Mouse (Mus musculus) heart, postnatal 4 days (tissue): ENCODE data around the gene Matn4. TPM values are rescaled to one million over a fixed set of nuclear protein-coding genes. Genes with fewer than 3 reads are reported as not detected.

ENCODE experiments used
- DNase-seq: peaks from one replicate; pipeline ENCODE4 v3.0.0; 2021
- total RNA-seq, 2 experiments: library from RNA; stranded (reverse); gene quantifications; 2 replicates each; pipeline ENCODE4 v1.2.3; 2021

The Matn4 gene
- total RNA-seq, result 1 to 10 TPM; 1.8 TPM

DNA sequence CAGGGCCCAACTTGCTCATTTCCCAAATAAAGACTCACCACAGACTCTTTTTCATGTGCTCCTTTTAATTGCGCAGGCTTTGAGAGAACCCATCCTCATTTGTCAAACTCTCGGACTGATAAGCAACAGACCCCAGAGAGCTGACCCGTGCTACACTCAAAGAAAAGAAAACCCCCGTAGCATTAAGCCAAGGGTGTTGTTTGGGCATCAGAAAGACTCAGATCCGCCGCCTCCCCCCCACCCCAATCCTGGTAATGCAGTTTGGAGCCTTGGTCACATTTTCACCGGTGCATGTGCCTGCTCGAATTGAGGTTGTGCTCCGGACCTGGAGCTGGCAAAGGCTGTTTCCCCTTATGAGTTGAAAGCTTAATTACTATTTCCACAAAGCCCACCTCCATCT is at the start of gene Matn4:
Gene Matn4, minus strand, starts transcription at position 101 of the 400 bp plus-strand sequence.
- no peak for DNase-seq

DNA sequence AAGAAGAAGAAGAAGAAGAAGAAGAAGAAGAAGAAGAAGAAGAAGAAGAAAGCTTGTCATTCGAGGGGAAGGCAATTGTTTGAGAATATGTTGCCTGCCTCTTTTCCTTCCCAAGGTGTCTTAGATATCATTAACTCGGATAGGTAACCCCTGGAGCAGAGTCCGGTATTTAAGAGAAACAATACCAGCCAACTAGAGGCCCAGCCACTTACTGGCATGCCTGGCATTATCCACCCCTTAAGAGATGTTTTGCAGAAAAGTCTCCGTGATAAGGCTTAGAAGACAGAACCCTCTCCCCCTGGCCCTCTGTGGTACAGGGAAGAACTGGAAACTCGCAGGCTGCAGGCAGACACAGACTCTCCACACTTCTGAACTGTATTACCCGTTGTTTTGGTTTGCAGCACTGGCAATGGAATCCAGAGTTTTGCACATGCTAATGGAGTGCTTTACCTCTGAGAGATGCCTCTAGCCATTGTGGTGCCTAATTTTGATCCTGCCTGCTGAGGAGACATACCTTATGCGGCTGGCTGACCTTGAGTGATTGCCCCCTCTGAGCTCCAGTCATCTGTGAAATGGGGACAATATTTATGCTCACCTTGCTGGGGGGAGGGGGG is 49.0 kb upstream of the Matn4 start:
- DNase-seq, result no peak

DNA sequence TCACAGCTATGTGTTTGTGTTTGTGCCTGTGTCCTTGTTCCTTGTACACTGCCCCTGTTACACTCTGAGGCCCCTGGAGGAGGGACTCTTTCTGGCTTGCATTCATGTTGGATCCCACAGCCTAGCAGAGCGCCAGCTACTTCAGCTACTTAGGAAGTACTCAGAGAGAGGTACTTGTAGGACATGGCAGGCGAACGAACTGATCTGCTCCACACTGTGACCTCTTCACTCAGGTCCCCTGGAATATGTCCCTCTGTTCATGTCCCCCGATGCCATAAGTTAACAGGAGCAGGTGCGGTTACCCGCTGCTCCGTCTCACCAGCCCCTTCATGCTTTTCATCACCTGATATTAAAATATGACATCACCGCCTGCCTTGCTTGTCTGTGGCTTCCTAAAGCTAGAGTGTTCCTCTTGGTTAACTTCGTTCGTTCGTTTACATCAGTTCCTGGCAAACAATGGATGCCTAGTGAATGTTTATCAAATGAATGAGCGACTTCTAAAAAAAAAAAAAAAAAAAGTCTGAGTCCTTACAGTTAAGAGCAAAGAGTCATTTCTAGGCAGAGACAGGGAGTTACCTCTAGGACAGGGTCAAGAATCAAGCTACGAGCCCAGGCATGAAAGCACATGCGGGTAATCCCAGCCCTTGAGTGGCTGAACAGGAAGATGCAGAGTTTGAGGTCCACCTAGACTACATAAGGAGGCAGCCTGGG is 48.2 kb upstream of the Matn4 start:
- peak; percentile 51 for DNase-seq

DNA sequence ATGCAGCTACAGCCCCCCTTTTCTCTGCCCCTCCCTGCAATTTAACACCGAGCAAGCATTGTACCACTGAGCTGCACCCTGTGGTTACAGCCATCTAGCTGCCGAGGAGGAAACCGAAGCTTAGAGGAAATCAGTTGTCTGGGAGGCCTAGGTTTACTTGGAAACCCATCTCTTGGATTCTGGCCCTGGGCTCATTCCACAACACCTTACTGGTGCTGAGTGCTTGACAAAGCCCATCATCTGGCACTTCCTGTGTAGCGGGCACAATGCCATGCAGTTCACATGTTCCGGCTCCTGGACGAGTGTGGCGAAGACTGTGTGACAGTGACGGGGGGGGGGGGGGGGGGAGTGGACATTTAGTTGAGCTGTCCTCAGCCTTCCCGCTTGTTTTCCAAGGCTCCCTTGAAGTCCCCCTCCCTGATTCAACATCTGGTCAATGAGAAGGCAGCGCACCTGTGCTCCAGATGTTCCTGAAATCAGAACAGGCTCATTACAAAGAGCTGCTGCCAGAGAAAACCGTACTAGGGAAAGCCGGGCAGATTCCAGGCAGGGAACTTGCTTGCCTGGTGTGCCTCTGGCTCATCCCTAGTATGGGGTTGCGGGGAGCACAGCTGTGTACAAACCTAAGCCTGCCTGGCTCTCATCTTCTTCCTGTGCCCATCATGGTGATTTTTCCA is 47.2 kb upstream of the Matn4 start:
- DNase-seq, result peak; percentile 82

DNA sequence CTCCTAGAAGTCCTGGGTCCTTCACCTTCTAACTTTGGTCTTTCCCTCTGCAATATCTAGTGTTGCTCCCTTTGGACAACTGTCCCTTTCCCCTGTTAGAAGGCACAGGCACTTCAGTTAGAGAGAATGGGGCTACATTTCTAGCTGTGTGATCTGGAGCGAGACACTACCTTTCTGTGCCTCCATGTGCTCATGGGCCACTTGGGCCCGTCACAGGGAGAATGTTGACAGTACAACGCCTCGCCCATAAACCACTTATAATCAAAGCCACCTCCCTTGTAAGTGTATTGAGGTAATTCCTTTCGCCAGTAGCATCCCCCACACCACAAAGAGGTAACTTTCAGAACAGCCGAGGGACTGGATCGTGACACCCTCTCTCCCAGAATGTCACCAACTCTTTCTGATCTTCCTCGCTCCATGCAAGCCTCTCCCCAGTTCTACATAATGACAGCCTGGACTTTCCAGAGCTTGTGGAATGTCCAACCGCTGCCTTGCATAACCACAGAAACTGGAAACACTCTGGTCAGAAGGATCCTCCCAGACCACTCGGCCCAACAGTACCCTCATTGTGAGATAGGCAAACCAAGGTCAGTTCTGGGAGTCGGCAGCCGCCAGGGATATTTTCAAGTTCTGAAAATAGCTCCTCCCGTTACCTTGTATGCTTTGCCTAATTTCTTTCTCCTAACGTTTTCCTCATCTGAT is 44.5 kb upstream of the Matn4 start:
- DNase-seq, result no peak

DNA sequence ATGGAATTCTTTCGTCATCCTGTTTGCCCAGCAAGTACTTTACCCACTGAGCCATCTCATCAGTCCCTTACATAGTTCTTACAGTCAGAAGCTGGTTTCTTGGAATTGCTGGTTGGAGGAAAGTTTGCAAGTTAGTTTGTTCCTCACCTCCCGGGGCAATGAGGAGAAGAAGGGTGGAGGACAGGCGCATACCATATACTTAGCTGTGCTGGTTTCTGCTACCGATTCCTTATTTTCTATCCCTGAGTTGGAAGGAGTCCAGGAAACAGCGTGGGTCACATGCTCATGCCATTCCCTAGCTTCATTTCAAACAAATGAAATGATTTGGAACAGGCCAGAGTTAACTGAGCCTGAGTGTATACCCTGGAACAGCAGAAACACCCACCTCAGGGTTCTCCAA is 44.0 kb upstream of the Matn4 start:
- DNase-seq, result no peak

DNA sequence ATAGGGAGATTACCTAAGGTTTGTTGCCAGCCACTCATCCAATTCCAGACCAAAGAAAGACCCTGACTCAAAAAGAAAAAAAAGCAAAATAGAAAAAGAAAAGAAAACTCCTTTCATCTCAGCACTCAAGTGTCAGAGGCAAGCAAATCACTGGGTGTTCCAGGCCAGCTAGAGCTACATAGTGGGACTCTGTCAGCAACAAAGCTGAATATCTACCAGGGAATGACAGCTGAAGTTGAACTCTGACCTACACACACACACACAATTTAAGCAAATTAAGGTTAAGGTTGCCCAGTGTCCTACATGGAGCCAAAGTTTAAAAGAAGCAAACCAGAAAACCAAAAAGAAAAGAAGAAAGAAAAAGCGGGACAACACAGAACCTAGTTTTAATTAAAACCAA is 43.2 kb upstream of the Matn4 start:
- no peak for DNase-seq

DNA sequence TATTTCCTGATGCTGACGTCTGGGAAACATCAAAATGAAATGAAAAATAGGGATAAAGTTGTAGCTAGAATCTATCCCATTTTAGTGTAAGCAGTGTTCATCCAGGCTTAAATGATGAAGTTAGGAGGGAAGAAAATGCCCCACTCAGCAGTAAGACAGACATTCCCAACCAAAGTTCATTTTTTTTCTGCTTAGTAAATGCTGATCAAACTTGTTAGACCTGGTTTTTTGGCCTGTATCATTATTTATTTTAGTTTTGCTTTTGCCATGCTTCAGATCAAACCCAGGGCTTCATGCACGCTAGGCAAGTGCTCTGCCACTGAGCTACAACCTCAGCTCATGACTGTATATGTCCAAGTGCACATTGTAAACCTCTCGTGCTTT is 41.1 kb upstream of the Matn4 start:
- DNase-seq, result no peak

DNA sequence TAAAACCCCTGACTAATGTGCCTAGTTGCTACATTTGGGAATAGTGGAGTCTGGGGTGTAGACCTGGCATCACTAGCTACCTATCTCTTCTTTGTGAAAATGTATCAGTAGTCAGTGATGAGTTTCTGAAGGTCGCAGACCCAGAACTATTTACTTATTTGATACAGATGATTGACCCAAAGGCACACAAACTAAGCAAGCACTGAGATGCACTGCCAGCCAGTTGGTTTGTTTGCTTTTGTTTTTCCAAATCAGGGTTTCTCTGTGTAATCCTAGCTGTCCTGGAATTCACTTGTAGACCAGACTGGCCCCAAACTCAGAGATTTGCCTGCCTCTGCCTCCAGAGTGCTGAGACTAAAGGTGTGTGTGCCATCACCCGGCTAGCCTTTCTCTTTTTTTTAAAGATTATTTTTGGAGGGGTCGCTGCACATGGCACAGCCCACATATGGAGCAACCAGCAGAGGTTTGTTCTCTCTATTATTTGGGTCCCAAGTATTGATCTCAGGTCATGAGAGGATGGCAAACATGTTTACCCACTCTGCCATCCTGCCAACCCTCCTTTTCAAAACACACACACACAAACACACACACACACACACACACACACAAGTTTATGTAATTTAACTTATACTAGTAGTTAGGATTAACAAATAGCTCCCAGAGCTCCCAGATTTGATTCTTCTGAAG is 40.6 kb upstream of the Matn4 start:
- DNase-seq, result no peak

DNA sequence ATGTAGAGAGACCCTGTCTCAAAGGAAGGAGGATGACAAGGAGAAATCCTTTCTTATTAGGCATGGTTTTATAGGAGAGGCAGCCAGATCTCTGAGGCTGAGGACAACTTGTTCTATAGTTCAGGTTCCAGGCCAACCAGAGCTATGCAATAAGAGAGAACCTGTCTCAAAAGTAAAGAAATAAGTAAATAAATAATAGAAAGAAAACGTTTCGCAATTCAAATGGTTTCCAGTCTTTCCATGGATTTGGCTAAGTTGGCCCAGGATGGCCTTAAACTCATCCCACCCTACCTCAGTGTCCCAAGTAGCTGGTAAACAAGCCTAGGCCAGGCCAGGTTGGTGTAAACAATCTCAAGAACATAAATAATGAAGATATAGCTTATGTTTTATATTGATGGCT is 39.7 kb upstream of the Matn4 start:
- no peak for DNase-seq

DNA sequence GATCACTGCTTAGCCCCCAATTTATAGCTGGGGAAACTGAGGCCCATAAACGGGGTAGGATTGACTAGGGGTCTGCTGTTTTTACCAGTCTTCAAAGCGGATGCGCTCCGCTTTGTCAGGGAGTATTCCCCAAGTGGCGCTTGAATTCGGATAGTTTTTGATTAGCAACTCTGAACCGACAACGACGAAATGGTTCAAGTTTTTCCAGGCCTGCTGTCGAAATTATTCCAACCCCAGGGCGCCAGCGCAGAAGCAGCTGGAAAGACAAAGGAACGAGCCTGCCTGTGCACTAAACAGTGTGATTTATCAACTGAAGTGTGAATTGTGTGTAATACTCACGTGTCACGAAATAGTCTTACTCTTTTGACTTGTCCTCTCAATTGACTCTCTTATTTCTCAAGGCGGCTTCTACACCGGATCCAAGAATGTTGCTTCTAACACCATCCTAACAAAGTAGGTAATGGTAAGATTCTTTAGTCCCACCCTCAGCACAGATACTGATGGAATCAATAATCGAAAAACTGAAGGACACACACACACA is 38.6 kb upstream of the Matn4 start, which contains the start of gene Sdc4:
Gene Sdc4, minus strand, starts transcription at position 428 of the 541 bp plus-strand sequence.
- DNase-seq, result no peak

DNA sequence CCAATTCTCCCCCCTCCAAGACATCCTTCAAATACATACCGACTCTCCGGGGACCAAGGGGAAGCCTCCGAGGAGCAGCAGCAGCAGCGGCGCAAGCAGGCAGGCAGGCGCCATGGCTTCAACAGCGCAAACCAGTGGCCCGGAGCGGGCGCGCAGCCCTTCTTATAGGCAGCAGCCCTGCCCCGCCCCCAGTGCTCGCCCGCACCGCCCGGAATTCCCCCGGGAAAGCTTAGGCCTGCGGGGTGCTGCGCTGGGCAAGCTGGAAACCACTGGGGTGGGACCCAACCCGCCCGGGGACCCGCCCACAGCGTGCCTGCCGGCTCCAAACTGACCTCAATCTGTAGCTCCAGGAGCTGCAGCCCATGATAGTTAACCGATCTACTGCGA is 38.1 kb upstream of the Matn4 start:
- DNase-seq, result peak; percentile 88

DNA sequence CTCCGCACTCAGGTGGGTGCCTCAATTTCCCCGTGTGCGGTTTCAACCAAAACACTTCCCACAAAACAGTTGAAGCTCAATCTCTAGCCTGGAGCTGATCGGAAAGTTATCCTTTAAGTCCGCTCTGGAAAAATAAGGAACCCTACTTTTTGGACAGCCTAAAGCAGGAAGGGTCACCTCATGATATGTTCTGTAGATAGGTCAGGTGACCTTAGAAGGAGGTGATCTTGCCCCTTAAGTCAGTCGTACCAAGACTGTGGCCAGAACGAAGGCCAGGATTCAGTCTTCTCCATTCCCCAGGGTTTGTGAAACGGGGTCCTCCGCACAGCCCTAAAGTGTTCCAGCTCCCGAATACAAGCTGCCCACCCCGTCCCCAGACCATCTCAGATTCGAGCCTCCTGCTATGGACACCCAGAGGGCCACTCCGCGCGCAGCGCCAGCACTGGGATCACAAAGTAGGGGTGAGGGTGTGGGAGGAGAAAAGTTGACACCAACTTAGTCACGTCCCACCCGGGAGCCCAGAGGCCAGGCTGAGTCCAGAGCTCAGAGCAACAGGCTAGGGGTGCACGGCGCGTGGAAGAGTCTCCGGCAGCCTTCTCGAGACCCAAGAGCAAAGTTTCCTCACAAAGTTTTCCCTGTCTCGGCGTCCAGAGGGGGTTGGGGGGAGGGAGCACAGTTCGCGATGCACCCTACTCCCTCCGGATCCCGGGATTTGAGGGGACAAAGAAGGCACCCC is 37.5 kb upstream of the Matn4 start:
- DNase-seq, result peak; percentile 50

DNA sequence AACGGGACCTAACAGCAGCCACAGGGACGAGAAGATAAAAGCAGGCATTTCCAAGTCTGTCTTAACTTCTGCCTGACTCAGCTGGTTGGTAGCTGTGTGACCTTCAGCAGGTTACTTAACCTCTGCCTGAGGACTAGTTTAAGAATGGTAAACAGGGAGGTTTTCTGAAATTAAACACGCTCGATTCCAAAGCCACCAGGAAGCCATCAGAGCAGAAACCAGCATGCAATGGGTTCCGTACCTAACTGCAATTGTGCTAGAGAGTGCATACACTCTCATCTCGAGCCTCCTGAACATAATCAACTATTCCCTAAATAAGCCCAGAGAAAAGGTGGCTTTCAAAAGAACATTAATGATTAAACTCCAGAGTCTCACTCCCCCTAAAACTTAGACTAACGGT is 36.8 kb upstream of the Matn4 start:
- no peak for DNase-seq

DNA sequence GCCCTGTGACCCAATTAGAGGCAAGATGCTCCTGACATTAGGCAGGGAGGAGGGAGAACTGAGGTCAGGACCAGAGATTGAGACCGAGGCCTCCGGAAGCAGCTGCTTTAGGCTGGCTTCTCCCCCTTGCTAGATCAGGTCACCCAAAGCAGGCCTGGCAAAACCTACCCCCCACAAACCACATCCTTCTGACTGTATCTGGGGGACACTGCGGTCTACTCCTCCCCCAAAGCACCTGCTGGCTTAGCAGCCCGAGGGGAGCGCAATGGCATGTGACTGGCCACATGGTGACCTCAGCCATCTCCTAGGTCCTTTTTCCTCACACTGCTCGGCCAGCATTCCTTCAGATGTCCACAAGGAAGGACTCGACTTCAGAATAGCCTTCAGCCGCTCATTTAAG is 36.2 kb upstream of the Matn4 start:
- DNase-seq, result no peak

DNA sequence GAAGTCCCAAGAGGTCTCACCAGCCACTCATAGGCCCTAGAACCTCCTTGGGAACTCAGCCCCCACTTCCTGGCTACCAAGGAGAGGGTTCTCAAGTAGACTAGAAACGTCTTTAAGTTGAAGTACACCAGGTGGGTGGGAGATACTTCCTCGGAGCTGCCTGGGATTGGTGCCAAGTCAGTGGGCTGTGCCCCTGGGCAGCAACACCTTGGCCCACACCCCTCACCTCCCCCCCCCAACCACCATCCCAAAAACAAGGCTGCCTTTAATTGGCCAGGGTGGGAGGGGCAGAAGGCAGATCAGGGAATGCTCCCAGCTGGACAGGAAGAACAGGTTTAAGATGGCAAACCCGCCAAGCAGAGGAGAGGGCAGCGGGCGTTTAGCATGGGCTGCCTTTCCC is 35.4 kb upstream of the Matn4 start:
- DNase-seq, result no peak

DNA sequence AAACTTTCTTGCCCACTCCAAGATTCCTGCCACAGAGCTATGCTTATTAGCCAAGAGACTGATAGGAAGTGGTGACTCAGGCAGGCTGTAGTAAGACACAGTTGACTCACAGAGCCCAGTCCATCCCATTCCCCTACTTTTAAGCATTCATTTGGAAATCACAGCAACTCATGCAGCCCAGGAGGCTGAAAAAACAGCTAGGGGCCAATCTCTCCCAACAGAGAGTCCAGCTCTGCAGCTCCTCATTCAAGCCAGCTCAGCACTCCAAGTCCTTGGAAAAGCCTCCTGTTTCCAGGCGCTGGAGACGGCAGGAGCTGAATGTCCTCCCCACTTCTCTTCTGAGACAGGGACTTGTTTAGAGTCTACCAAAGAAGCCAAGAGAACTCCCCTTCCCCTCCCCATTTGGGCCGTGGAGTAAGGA is 34.1 kb upstream of the Matn4 start:
- DNase-seq, result no peak

DNA sequence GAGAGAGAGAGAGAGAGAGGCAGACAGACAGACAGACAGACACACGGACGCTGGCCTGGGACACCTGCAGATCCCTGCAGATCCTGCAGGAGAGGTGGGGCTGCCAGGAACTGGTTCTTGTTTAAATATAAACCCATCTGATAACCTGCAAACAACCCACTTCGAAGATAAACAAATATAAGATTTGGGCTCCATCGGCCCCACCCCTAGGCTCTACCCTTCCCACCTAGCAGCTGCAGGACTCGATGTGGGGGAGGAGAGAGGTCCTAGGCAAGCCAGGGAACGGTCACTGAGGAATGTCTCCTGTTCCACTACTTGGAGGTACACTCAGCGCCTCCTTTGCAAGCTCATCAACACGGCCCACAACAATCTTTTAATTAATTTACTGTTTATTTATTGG is 33.3 kb upstream of the Matn4 start:
- no peak for DNase-seq

DNA sequence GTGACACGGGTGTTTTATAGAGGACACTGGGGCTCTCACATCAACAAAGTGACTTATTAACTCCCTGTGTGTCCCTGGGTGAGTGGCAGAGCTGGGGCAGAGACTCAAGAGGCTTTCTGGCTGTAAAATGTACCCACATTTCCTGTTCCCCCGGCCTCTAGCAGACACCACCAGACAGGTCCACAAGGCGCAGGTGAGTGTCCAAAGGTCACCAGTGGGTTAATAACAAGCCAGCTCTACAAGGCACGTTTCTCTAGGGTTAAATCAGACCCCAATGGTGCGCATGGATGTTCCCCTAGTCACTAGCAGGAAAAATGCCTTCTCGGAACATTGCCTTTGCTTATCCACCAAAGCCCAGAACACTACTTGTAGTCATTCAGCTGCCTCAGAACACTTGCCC is 32.8 kb upstream of the Matn4 start:
- DNase-seq, result no peak

DNA sequence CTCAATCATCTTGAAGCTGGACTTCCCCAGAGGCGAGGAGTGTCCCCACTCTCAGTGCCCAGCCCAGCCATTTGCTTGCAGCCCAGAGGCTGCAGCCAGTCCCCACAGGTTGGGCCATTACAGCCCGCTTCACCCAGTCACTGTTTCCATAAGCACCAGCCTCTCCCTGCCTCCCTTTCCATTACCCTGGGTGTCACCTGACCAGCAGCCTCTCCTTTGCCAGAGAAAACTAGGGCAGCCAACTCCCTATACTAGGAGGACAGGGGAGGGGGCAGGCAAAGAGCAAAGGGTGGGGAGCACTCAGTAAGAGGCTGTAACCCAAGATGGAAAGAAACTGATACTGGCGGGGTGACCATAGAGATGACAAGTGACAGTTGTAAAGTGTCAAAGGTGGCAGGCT is 32.0 kb upstream of the Matn4 start:
- DNase-seq, result no peak

DNA sequence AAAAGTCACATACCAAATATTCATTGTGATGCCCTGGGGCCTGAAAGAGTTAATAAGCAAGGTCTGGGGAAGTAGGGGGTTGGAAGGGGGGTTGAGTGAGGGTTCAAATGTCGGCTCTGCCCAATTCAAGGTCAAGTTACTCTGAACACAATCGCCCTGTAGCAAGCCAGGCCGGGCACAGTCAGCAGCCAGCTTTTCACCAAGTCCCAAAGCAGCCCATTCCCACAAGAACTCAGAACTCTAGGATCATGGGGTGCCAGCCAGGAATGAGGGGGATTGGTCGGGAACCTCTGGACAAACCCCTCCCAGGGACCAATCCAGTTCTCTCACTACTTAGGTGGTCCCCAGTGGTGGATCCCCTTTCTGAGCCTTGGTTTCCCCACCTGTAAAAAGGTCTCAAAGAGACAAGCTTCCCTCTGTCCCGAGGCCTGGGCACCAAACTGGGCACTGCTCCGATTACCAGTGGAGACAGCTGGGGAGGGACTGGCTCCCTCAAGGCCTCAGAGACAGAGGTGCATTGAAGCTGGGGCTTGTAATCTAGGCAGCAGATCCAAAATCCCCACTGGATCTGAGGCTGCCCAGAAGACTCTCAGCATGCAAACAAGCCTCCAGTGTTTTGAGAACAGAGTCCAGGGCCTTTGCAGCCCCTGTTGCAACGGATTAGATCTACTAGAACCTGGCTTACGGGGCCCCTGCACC is 31.4 kb upstream of the Matn4 start:
- DNase-seq, result no peak
